Mouse (Mus musculus): ENCODE measurements around the gene Qrich1.

- TF ChIP-seq CTCF (IDR thresholded peaks at IDR 0.05; ENCODE audit: insufficient read depth, low read depth, low read length) (no peak), POLR2A (IDR thresholded peaks at IDR 0.05; ENCODE audit: insufficient read depth, low read depth, low read length) (no peak)
Measured at GRCm38 (mm10) chr9:108499231-108499630, 17.4 kb upstream of the Qrich1 start.
